Mouse (Mus musculus): ENCODE results near the gene Gm5737.
A peak's percentile ranks its signal among the peaks of the same experiment; 100 is the strongest.

The Gm5737 gene

GRCm38 (mm10) chr7:120842345-120843036, 30.3 kb downstream of the Gm5737 start, which contains the start of gene Eef2k:
Gene Eef2k (plus strand): TSS chr7:120842831.
- peak; percentile 81 for DNase-seq (ENCODE audit: low read depth, low spot score)

- DNase-seq (ENCODE audit: low read depth, low spot score): peak; percentile 62
These were observed 31.0 kb downstream of the Gm5737 start for GRCm38 (mm10) chr7:120843037-120843621.

GRCm38 (mm10) chr7:120843852-120844435, 31.8 kb downstream of the Gm5737 start:
- DNase-seq (ENCODE audit: low read depth, low spot score): no peak

- no peak for DNase-seq (ENCODE audit: low read depth, low spot score)
These were observed 32.5 kb downstream of the Gm5737 start for GRCm38 (mm10) chr7:120844689-120845088.

GRCm38 (mm10) chr7:120848831-120849512, 36.8 kb downstream of the Gm5737 start:
- DNase-seq (ENCODE audit: low read depth, low spot score): peak; percentile 15

GRCm38 (mm10) chr7:120850165-120850564, 38.0 kb downstream of the Gm5737 start:
- DNase-seq (ENCODE audit: low read depth, low spot score): no peak

GRCm38 (mm10) chr7:120859854-120860253, 47.7 kb downstream of the Gm5737 start:
- no peak for DNase-seq (ENCODE audit: low read depth, low spot score)

- no peak for DNase-seq (ENCODE audit: low read depth, low spot score)
These were observed 48.8 kb downstream of the Gm5737 start for GRCm38 (mm10) chr7:120860799-120861487.

- DNase-seq (ENCODE audit: low read depth, low spot score): no peak
These were observed 49.4 kb downstream of the Gm5737 start for GRCm38 (mm10) chr7:120861488-120862047.

- no peak for DNase-seq (ENCODE audit: low read depth, low spot score)
These were observed 50.0 kb downstream of the Gm5737 start for GRCm38 (mm10) chr7:120862196-120862595.

GRCm38 (mm10) chr7:120862626-120863025, 50.5 kb downstream of the Gm5737 start:
- no peak for DNase-seq (ENCODE audit: low read depth, low spot score)

GRCm38 (mm10) chr7:120863476-120863875, 51.3 kb downstream of the Gm5737 start:
- DNase-seq (ENCODE audit: low read depth, low spot score): no peak

GRCm38 (mm10) chr7:120865100-120865499, 52.9 kb downstream of the Gm5737 start:
- no peak for DNase-seq (ENCODE audit: low read depth, low spot score)

- no peak for DNase-seq (ENCODE audit: low read depth, low spot score)
These were observed 53.7 kb downstream of the Gm5737 start for GRCm38 (mm10) chr7:120865832-120866231.

- DNase-seq (ENCODE audit: low read depth, low spot score): no peak
These were observed 54.5 kb downstream of the Gm5737 start for GRCm38 (mm10) chr7:120866684-120867083.

GRCm38 (mm10) chr7:120867720-120868119, 55.6 kb downstream of the Gm5737 start:
- no peak for DNase-seq (ENCODE audit: low read depth, low spot score)

GRCm38 (mm10) chr7:120869883-120870282, 57.7 kb downstream of the Gm5737 start:
- DNase-seq (ENCODE audit: low read depth, low spot score): no peak

- no peak for DNase-seq (ENCODE audit: low read depth, low spot score)
These were observed 58.4 kb downstream of the Gm5737 start for GRCm38 (mm10) chr7:120870431-120871008.

GRCm38 (mm10) chr7:120873083-120873482, 60.9 kb downstream of the Gm5737 start:
- no peak for DNase-seq (ENCODE audit: low read depth, low spot score)

- DNase-seq (ENCODE audit: low read depth, low spot score): no peak
These were observed 61.9 kb downstream of the Gm5737 start for GRCm38 (mm10) chr7:120874021-120874420.

All from CD4-positive helper T cell, adult 2 months (primary cell).